17 mouse cellular contexts compared by ENCODE assay signal in the genomic region with DNA sequence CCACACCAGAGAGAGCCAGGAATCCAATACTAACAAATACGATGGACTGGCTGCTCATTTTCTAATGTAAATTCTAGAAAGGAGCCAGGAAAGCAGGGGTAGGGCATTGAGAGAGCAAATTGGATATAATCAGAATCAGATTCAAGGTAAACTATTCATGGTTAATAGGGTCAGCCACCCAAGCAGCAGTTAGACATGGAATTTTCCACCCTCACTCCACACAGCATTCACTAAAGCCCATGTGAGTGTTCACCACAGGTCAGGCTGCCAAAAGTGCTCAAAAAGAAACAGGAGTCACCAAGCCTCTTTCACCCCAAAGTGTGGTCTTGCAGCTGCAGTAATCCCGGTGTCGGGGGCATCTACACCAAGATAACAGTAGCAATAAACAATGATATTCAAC.
"Had no signal": no experiment of that assay in that cellular context is flagged by ENCODE, and none has a peak within 500 bp of the region (broad histone marks: within the 10 kb centered on the region; RNA-seq: fewer than 3 reads in every experiment).

No protein-coding gene starts in this region.

- H3K9ac ChIP-seq: lung, embryonic 15.5 days; midbrain, embryonic 13.5 days; midbrain, embryonic 15.5 days; neural tube, embryonic 12.5 days had no signal

- H3K4me1 ChIP-seq: lung, embryonic 15.5 days; megakaryocyte, embryonic 14.5 days; midbrain, embryonic 13.5 days; midbrain, embryonic 15.5 days had no signal

- H3K27me3 ChIP-seq: lung, embryonic 15.5 days; megakaryocyte, embryonic 14.5 days; midbrain, embryonic 13.5 days; midbrain, embryonic 15.5 days; neural tube, embryonic 12.5 days had no signal

- H3K36me3 ChIP-seq: lung, embryonic 15.5 days; midbrain, embryonic 13.5 days; midbrain, embryonic 15.5 days; neural tube, embryonic 12.5 days had no signal

- DNase-seq: lung, adult 2 months; lung, postnatal 14 days; lung, postnatal 36 days; right cerebral cortex, postnatal 25 days; right cerebral cortex, postnatal 4 days; spleen, adult 18-20 months; thymus, adult 18-20 months; thymus, postnatal 14 days; thymus, postnatal 36 days had no signal

- H3K4me2 ChIP-seq: lung, embryonic 15.5 days; midbrain, embryonic 11.5 days; midbrain, embryonic 13.5 days; midbrain, embryonic 15.5 days; neural tube, embryonic 12.5 days had no signal

- H3K27ac ChIP-seq: lung, embryonic 15.5 days; macrophage; midbrain, embryonic 13.5 days; midbrain, embryonic 15.5 days; neural tube, embryonic 12.5 days had no signal

- ATAC-seq: lung, postnatal 0 days; midbrain, embryonic 13.5 days; midbrain, embryonic 15.5 days had no signal

- H3K4me3 ChIP-seq: lung, embryonic 15.5 days; megakaryocyte, embryonic 14.5 days; midbrain, embryonic 13.5 days; midbrain, embryonic 15.5 days; neural tube, embryonic 12.5 days had no signal

- H3K9me3 ChIP-seq: lung, embryonic 15.5 days; megakaryocyte, embryonic 14.5 days; midbrain, embryonic 13.5 days; midbrain, embryonic 15.5 days; neural tube, embryonic 12.5 days had no signal
